Mouse (Mus musculus) 3T3-L1 (cell line): ENCODE results near the gene Gm49361.
"Not testable (repeated sequence)": the region's sequence is repeated elsewhere in the genome, so short reads cannot be mapped to it uniquely, and the experiment has no call there.

Experiments used
- DNase-seq: peaks from one replicate; pipeline ENCODE4 v3.0.0-alpha.2; 2015; ENCODE audit warnings: low read depth, low spot score

Gene Gm49361

GRCm38 (mm10) chr14:57691316-57691715 is 54.6 kb downstream of the Gm49361 start:
- DNase-seq = no peak

GRCm38 (mm10) chr14:57690681-57691080 is 55.2 kb downstream of the Gm49361 start:
- no peak for DNase-seq

DNA sequence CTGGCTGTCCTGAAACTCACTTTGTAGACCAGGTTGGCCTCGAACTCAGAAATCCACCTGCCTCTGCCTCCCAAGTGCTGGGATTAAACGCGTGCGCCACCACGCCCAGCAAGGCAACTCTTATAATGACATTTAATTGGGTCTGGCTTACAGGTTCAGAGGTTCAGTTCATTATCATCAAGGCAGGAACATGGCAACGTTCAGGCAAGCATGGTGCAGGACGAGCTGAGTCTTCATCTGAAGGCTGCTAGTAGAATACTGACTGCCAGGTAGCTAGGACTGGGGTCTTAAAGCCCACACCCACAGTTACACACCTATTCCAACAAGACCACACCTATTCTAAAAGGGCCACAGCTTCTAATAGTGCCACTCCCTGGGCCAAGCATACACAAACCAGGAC is 57.8 kb downstream of the Gm49361 start:
- DNase-seq = not testable (repeated sequence)

DNA sequence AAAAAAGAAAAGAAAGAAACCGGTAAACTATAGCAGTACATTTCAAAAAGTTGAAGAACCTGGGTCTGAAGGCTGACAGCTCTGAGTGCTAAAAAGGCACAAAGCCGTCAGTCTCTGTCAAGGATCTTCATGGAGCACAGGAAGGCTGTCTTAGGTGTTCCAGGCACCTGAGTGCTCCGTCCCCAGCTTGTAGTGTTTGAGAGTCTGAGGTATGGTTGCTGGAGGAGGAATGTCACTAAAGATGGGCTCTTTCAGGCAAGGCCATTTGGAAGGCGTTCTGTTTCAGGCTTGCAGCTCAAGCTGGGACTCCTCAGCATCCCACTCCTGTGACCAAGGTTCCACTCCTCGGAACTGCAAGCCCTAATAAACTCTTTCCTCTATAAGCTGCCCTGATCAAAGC is 58.5 kb downstream of the Gm49361 start:
- no peak for DNase-seq

GRCm38 (mm10) chr14:57686647-57687046 is 59.3 kb downstream of the Gm49361 start:
- no peak for DNase-seq

DNA sequence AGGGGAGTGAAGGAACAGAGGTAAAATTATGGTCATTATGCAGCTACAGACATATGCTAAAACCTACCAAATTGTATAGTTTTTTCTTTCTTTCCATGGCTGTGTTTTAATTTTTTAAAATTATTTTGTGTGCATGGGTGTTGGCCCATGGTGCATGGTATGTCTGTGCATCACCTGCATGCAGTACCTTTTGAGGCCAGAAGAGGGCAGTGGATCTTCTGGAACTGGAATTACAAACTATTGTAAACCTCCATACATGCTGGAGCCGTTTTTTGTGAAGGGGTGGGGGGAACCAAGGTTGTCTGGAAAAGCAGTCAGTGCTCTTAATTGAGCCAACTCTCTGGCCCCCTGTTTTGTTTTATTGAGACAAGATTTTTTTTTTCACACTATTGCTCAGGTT is 61.3 kb downstream of the Gm49361 start:
- peak; percentile 81 for DNase-seq

DNA sequence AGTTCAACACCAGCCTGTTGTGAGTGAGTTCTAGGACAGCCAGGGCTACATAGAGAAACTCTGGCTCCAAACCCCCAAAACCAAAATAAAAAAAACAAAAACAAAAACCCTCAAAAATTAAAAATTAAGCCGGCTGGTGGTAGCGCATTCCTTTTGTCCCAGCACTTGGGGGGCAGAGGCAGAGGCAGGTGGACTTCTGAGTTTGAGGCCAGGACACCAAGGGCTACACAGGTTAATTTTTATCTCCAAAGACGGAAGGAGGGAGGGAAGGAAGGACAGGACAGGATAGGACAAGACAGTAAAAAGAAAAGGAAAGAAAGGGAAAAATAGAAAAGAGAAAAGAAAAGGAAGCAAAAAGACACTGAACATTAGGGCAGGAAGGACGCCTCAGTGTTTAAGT is 63.2 kb downstream of the Gm49361 start:
- DNase-seq = no peak

- peak; percentile 94 for DNase-seq
Measured at GRCm38 (mm10) chr14:57679958-57680535, 65.9 kb downstream of the Gm49361 start.

DNA sequence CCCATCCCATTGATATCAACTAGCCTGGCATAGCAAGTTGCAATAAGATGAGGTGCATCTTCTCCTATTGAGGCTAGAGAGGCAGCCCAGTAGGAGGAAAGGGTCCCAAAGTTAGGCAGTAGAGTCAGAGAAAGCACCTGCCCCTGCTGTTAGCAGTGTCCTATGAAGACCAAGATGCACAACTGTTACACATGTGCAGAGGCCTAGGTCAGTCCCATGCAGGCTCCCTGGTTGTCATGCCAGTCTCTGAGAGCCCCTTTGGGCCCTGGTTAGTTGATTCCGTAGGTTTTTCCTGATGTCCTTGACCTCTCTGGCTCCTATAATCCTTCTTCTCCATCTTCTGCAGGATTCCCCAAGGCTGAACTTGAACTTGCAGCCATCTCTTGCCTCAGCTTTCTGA is 66.4 kb downstream of the Gm49361 start:
- no peak for DNase-seq

GRCm38 (mm10) chr14:57675481-57675880 is 70.4 kb downstream of the Gm49361 start:
- DNase-seq = peak; percentile 15

GRCm38 (mm10) chr14:57665628-57665950 is 80.3 kb downstream of the Gm49361 start:
- peak; percentile 21 for DNase-seq

- peak; percentile 68 for DNase-seq
Measured at GRCm38 (mm10) chr14:57664822-57665627, 80.9 kb downstream of the Gm49361 start, which contains the start of gene Xpo4. Gene Xpo4, minus strand, starts transcription at chr14:57665430.

GRCm38 (mm10) chr14:57664311-57664821 is 81.5 kb downstream of the Gm49361 start:
- peak; percentile 46 for DNase-seq

- no peak for DNase-seq
Measured at GRCm38 (mm10) chr14:57663630-57664029, 82.3 kb downstream of the Gm49361 start.

DNA sequence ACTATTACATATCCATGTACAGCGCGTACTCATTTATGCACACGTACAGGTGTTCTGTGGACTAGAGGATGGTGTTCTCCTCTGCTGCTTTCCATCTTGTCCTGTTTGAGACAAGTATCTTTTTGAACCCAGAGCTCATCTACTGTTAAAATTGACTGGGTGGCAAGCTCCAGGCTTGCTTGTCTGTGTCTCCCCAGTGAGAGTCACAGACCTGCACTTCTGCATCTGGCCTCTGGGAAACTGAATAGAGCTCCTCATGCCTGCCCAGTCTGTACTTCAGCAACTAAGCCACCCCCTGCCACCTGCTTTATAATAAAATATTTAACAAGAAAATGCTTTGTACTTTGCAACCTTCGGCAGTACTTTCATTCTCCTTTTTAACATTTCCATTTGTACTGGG is 87.6 kb downstream of the Gm49361 start:
- DNase-seq = peak; percentile 44

GRCm38 (mm10) chr14:57657500-57657899 is 88.4 kb downstream of the Gm49361 start:
- DNase-seq = no peak

DNA sequence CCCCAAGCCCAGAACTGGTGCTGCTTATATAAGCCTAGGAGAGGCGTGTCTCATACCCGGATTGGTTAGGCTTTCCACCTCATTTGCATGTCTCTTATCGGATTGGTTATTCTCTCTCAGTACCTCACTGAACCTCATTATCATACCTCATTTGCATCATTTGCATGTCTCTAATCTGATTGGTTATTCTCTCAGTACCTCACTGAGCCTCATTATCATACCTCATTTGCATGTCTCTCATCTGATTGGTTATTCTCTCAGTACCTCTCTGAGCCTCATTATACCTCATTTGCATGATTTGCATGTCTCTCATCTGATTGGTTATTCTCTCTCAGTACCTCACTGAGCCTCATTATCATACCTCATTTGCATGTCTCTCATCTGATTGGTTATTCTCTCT is 89.4 kb downstream of the Gm49361 start:
- not testable (repeated sequence) for DNase-seq

- peak; percentile 22 for DNase-seq
Measured at GRCm38 (mm10) chr14:57649501-57649900, 96.4 kb downstream of the Gm49361 start.

GRCm38 (mm10) chr14:57646155-57646554 is 99.7 kb downstream of the Gm49361 start:
- no peak for DNase-seq

- DNase-seq = peak; percentile 6
Measured at GRCm38 (mm10) chr14:57639153-57639552, 106.8 kb downstream of the Gm49361 start.

DNA sequence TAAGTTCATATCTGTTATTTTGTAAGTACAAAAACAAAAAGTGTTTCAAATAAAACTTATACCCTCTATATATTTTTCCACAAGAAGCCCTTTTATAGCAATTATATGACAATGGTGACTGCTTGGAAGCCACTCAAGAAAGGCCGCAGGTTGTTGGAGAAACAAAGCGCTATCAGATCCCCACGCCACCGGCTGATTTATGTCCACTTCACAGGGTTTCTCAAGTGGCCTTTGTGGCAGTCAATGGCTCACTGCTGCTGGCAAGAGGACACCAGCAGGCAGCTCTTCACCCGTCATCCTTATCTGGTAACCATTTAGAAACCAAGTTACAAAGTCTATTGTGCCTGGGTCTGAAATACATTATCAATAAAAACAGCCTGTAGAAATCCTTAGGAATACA is 111.8 kb downstream of the Gm49361 start:
- DNase-seq = no peak

- no peak for DNase-seq
Measured at GRCm38 (mm10) chr14:57629595-57629994, 116.3 kb downstream of the Gm49361 start.

DNA sequence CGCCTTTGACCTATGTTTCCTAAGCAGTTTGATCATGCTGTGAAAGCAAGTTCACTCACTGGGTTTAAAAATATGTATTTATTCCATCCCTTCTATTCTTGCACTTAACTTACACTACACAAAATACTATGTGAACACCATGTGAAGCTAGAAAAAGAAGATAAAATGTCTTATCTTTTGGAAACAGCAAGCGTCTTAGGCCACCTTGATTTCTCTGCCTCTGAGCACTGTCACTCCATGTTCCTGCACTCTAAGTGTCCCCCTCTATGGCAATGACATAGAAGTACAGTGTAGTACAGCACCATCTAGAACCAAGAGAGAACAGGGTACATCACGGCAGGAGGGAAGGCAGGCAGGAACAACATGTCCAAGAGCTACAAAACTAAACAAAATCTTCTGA is 123.0 kb downstream of the Gm49361 start:
- no peak for DNase-seq
